Mouse (Mus musculus): ENCODE measurements around the gene Fbxl7.

DNA sequence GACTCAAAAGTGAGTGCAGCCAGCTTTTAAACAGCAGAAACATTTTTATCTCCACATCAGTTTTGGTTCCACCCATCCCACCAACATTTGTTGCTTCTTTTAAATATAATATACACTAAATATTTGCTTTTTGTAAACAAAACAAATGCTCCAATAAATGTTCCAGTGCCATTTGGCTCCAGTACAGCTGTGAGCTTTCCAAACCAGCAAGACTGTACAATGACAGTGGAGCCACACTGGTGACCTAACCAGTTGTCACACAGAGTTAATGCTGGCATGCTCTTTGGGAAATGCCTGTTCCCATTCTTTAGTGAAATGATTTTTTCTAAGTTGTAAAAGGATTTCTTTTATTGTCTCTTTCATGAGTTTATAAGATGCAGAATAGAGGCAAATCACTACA is 18.0 kb upstream of the Fbxl7 start:
- TF ChIP-seq POLR2AphosphoS5 (IDR thresholded peaks at IDR 0.05; ENCODE audit: insufficient replicate concordance, low read depth, low read length) = no peak
- TF ChIP-seq CTCF (IDR thresholded peaks at IDR 0.05; ENCODE audit: low read depth, low read length) = no peak
- no peak for TF ChIP-seq GATA1 (IDR thresholded peaks at IDR 0.05; ENCODE audit: borderline replicate concordance, low read length)
- TF ChIP-seq TAL1 (conservative IDR thresholded peaks at IDR 0.05; ENCODE audit: low read depth, low read length) = no peak
- no peak for TF ChIP-seq GATA2 (IDR thresholded peaks at IDR 0.05; ENCODE audit: borderline replicate concordance, low read depth, low read length)

All from G1E (cell line).